ENCODE assay signal across 22 mouse cellular contexts in the genomic region with DNA sequence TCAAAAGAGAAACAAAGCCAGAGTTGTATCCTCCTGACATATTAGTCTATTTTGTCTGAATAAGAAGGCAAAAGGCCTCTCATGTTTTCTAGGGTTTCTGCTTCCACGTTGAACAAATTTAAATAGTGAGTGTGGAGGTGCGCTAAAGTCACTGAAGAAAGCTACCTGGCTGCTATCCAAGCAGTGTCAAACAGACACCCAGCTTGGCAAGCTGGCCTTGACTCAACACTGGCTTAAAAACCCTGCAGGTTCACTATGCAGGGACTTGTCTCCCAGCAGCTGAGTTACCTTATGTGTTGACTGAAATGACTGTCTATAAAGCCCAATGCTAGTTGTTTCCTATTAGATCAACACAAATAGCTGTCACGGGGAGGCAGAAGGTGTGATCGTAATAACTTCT.
A peak's percentile ranks its signal among the peaks of the same experiment; 100 is the strongest.
DNase-seq lines count a peak whose midpoint lies in the region; ATAC-seq and TF ChIP-seq lines count a peak whose summit lies in the region.
"Had no signal": no experiment of that assay in that cellular context is flagged by ENCODE, and none has a peak within 500 bp of the region (broad histone marks: within the 10 kb centered on the region; RNA-seq: fewer than 3 reads in every experiment).

No protein-coding gene starts in this region.

- H3K4me3 ChIP-seq in forebrain, embryonic 14.5 days (ENCODE audit: low read depth, low read length), result no peak overlapping the region
- no peak overlapping the region for H3K4me3 ChIP-seq in forebrain, embryonic 11.5 days (ENCODE audit: low read depth, low read length)
- H3K4me3 ChIP-seq: embryonic facial prominence, embryonic 15.5 days; erythroblast, embryonic 14.5 days; forebrain, embryonic 13.5 days; heart, embryonic 10.5 days had no signal

- intact Hi-C loops in heart, postnatal 14 days (cut with DNase I), result no loop called here

- no peak for TF ChIP-seq POLR2A in brain, embryonic 14.5 days (IDR thresholded peaks at IDR 0.05; ENCODE audit: borderline replicate concordance, extremely low read depth, insufficient read depth, insufficient read length, poor library complexity, severe bottlenecking)

- no peak overlapping the region for H3K9ac ChIP-seq in forebrain, embryonic 14.5 days (ENCODE audit: low read length)
- H3K9ac ChIP-seq in forebrain, embryonic 11.5 days (ENCODE audit: low read length), result no peak overlapping the region
- H3K9ac ChIP-seq: embryonic facial prominence, embryonic 15.5 days; forebrain, embryonic 13.5 days; hindbrain, embryonic 14.5 days had no signal

- no peaks in the 10 kb centered on the region for H3K4me1 ChIP-seq in forebrain, embryonic 14.5 days (ENCODE audit: control insufficient read depth, insufficient read depth, low read length)
- no peaks in the 10 kb centered on the region for H3K4me1 ChIP-seq in forebrain, embryonic 11.5 days (replicated peaks; ENCODE audit: control insufficient read depth, insufficient read depth, low read length)
- H3K4me1 ChIP-seq: embryonic facial prominence, embryonic 15.5 days; heart, embryonic 10.5 days had no signal

- H3K9me3 ChIP-seq in forebrain, embryonic 14.5 days (replicated peaks; ENCODE audit: control insufficient read depth, low read length), result no peaks in the 10 kb centered on the region
- no peaks in the 10 kb centered on the region for H3K9me3 ChIP-seq in forebrain, embryonic 11.5 days (ENCODE audit: control insufficient read depth, low read length)
- H3K9me3 ChIP-seq: embryonic facial prominence, embryonic 15.5 days; forebrain, embryonic 13.5 days; heart, embryonic 10.5 days had no signal

- no peak overlapping the region for H3K4me2 ChIP-seq in forebrain, embryonic 14.5 days (ENCODE audit: low read length)
- H3K4me2 ChIP-seq in forebrain, embryonic 11.5 days (ENCODE audit: low read depth, low read length, severe bottlenecking), result no peak overlapping the region
- H3K4me2 ChIP-seq: embryonic facial prominence, embryonic 15.5 days; forebrain, embryonic 13.5 days; hindbrain, embryonic 14.5 days had no signal

- no peak for TF ChIP-seq CTCF in brain, embryonic 14.5 days (IDR thresholded peaks at IDR 0.05; ENCODE audit: borderline replicate concordance, extremely low read depth, insufficient read depth, insufficient read length)

- H3K27ac ChIP-seq in forebrain, embryonic 14.5 days (ENCODE audit: low read depth, low read length), result no peak overlapping the region
- no peak overlapping the region for H3K27ac ChIP-seq in forebrain, embryonic 11.5 days (ENCODE audit: low read depth, low read length)
- H3K27ac ChIP-seq: embryonic facial prominence, embryonic 15.5 days; forebrain, embryonic 13.5 days; heart, embryonic 10.5 days; hindbrain, embryonic 14.5 days had no signal

- ATAC-seq in forebrain, embryonic 14.5 days, result peak; percentile 55; the same call in 1 of the 2 replicates
- no peak for ATAC-seq in forebrain, embryonic 11.5 days (replicated peaks; ENCODE audit: low FRiP score)
- ATAC-seq: CD4-positive, CD25-positive, alpha-beta regulatory T cell, adult 4 months; forebrain, embryonic 13.5 days; intestine, postnatal 0 days had no signal

- 69% methylated on average over 4 of the region's 4 CpGs for WGBS in forebrain, embryonic 14.5 days
- WGBS in forebrain, embryonic 11.5 days, result 91% methylated on average over 4 of the region's 4 CpGs

- H3K27me3 ChIP-seq in forebrain, embryonic 14.5 days (replicated peaks; ENCODE audit: control insufficient read depth, insufficient read depth, low read length), result no peaks in the 10 kb centered on the region
- H3K27me3 ChIP-seq in forebrain, embryonic 11.5 days (ENCODE audit: control insufficient read depth, insufficient read depth, low read length), result no peaks in the 10 kb centered on the region
- H3K27me3 ChIP-seq: embryonic facial prominence, embryonic 15.5 days; forebrain, embryonic 13.5 days had no signal

- peak; percentile 9 for DNase-seq in adrenal gland, postnatal 10 days
- no peak for DNase-seq in adrenal gland, adult (ENCODE audit: inconsistent age in 2 of 2, low spot score in 1 of 2)
- peak; percentile 31 for DNase-seq in forebrain, embryonic 14.5 days (ENCODE audit: low spot score)
- no peak for DNase-seq in forebrain, embryonic 11.5 days (ENCODE audit: low spot score)
- DNase-seq in heart, postnatal 4 days, result peak; percentile 9
- DNase-seq in heart, postnatal 14 days, result no peak
- DNase-seq in brain, embryonic 14.5 days (ENCODE audit: low read depth), result peak; percentile 52
- no peak for DNase-seq in c-Kit-positive CD71-positive TER-119-positive erythroid progenitor cells, embryonic 14.5 days (ENCODE audit: low spot score)
- DNase-seq: adrenal gland, postnatal 25 days; B cell, adult 2 months; cerebellum, adult 18-20 months; gastrocnemius, postnatal 36 days; heart, adult 11 months; kidney, adult 8-10 months had no signal

- H3K36me3 ChIP-seq in forebrain, embryonic 14.5 days (ENCODE audit: control insufficient read depth, insufficient read depth, low read length), result no peaks in the 10 kb centered on the region
- H3K36me3 ChIP-seq in forebrain, embryonic 11.5 days (ENCODE audit: control insufficient read depth, insufficient read depth, low read length), result no peaks in the 10 kb centered on the region
- H3K36me3 ChIP-seq: embryonic facial prominence, embryonic 15.5 days; G1E; heart, embryonic 10.5 days had no signal

Comparison
In these comparisons a context has a peak if more than half of its experiments do, and no peak if none do; other contexts are left out.
1. DNase-seq: peak in adrenal gland, postnatal 10 days (single experiment), forebrain, embryonic 14.5 days (single experiment), heart, postnatal 4 days (single experiment) and brain, embryonic 14.5 days (single experiment); none in adrenal gland, adult (0 of 2), forebrain, embryonic 11.5 days (single experiment), heart, postnatal 14 days (0 of 2) and c-Kit-positive CD71-positive TER-119-positive erythroid progenitor cells, embryonic 14.5 days (single experiment).